Comparison of ENCODE assay signal across 10 mouse cellular contexts in the genomic region with DNA sequence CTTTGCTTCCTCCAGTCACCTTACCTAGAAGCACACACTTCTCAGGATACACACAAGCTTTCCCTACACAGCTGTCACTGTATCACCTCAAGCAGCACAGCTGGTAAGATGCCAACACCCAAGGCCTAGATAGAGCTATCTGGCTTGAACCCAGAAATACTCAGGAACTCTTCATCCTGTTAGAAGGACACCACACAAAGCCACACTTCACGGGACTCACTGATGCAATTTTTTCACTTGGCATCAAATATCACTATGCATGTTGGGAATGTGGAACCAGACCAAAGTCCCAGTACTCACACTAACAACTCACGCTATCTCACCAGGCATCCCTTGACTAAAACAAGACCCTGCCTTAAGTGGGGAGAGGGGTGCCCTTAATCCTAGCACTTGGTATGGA. TPM values are rescaled to one million over a fixed set of nuclear protein-coding genes. Genes with fewer than 3 reads are reported as not detected.
DNase-seq lines count a peak whose midpoint lies in the region; ATAC-seq and TF ChIP-seq lines count a peak whose summit lies in the region.
"Had no signal": no experiment of that assay in that cellular context is flagged by ENCODE, and none has a peak within 500 bp of the region (broad histone marks: within the 10 kb centered on the region; RNA-seq: fewer than 3 reads in every experiment).

No protein-coding gene starts in this region.

- no peak overlapping the region for H3K27ac ChIP-seq in gastrocnemius, adult 2 months
- H3K27ac ChIP-seq in lung, postnatal 0 days (ENCODE audit: low read length) = no peak overlapping the region
- no peak overlapping the region for H3K27ac ChIP-seq in limb, embryonic 13.5 days
- H3K27ac ChIP-seq in stomach, embryonic 15.5 days = no peak overlapping the region

- no peak overlapping the region for H3K9ac ChIP-seq in lung, postnatal 0 days (replicated peaks; ENCODE audit: low read depth)
- H3K9ac ChIP-seq in limb, embryonic 13.5 days = peak overlapping the region; percentile 79; the same call in 1 of the 2 replicates
- H3K9ac ChIP-seq in stomach, embryonic 15.5 days = no peak overlapping the region

- no peak for DNase-seq in gastrocnemius, adult 2 months
- DNase-seq in gastrocnemius, postnatal 14 days = no peak
- DNase-seq in lung, postnatal 0 days (ENCODE audit: low spot score) = peak; percentile 50
- DNase-seq in lung, adult 2 months = no peak
- no peak for DNase-seq in ovary, postnatal 10 days (ENCODE audit: low spot score)
- DNase-seq in left cerebral cortex, postnatal 4 days = no peak
- DNase-seq: thymus, postnatal 25 days had no signal

- H3K4me3 ChIP-seq in gastrocnemius, adult 2 months = peak overlapping the region; percentile 80
- H3K4me3 ChIP-seq in lung, postnatal 0 days (ENCODE audit: low read depth, low read length) = no peak overlapping the region
- no peak overlapping the region for H3K4me3 ChIP-seq in lung, adult 2 months (replicated peaks; ENCODE audit: extremely low read depth, low read depth, low read length)
- no peak overlapping the region for H3K4me3 ChIP-seq in limb, embryonic 13.5 days
- no peak overlapping the region for H3K4me3 ChIP-seq in stomach, embryonic 15.5 days (replicated peaks)

- peaks cover 19% of the 10 kb centered on the region; the same call in 1 of the 2 replicates for H3K4me1 ChIP-seq in lung, postnatal 0 days (ENCODE audit: insufficient read depth, low read depth, low read length)
- H3K4me1 ChIP-seq in lung, adult 2 months (ENCODE audit: control insufficient read depth, insufficient read depth, low read length) = peaks cover 27% of the 10 kb centered on the region; the same call in 1 of the 2 replicates
- peaks cover 29% of the 10 kb centered on the region for H3K4me1 ChIP-seq in limb, embryonic 13.5 days
- peaks cover 17% of the 10 kb centered on the region for H3K4me1 ChIP-seq in stomach, embryonic 15.5 days

- ATAC-seq in lung, postnatal 0 days = no peak
- ATAC-seq in limb, embryonic 13.5 days (ENCODE audit: low FRiP score, low read depth) = no peak
- ATAC-seq in stomach, embryonic 15.5 days (ENCODE audit: insufficient read depth, low FRiP score, low read depth) = no peak

- TF ChIP-seq POLR2A in lung, adult 2 months (IDR thresholded peaks at IDR 0.05; ENCODE audit: borderline replicate concordance, extremely low read depth, low read depth, low read length) = no peak

- no peaks in the 10 kb centered on the region for H3K27me3 ChIP-seq in lung, postnatal 0 days (replicated peaks; ENCODE audit: insufficient read depth, low read length)
- no peaks in the 10 kb centered on the region for H3K27me3 ChIP-seq in limb, embryonic 13.5 days
- no peaks in the 10 kb centered on the region for H3K27me3 ChIP-seq in stomach, embryonic 15.5 days (replicated peaks)

- 26% methylated on average over 2 of the region's 2 CpGs for WGBS in lung, postnatal 0 days
- WGBS in lung, adult 2 months = 11% methylated on average over 2 of the region's 2 CpGs
- WGBS in limb, embryonic 13.5 days = 78% methylated on average over 2 of the region's 2 CpGs
- WGBS in stomach, embryonic 15.5 days = 65% methylated on average over 2 of the region's 2 CpGs

- TF ChIP-seq EP300 in lung, postnatal 0 days (IDR thresholded peaks at IDR 0.05) = no peak

- intact Hi-C loops in gastrocnemius, adult 2 months (cut with DNase I) = loop anchor here (5.0 kb wide), 2 partner anchors 43 to 157 kb away; no protein-coding TSS in a partner anchor
- intact Hi-C loops in gastrocnemius, postnatal 14 days (cut with DNase I; ENCODE audit: low total_unique reads) = loop anchor here (5.0 kb wide), 1 partner anchor 58 kb away; a partner anchor contains a TSS
- intact Hi-C loops in left cerebral cortex, postnatal 4 days (cut with DNase I) = no loop called here

- H3K4me2 ChIP-seq in lung, postnatal 0 days (replicated peaks; ENCODE audit: low read depth, low read length) = peak overlapping the region; percentile 14; the same call in 1 of the 2 replicates
- peak overlapping the region; percentile 98 for H3K4me2 ChIP-seq in limb, embryonic 13.5 days (replicated peaks)
- peak overlapping the region; percentile 79; the same call in 1 of the 2 replicates for H3K4me2 ChIP-seq in stomach, embryonic 15.5 days

- no peaks in the 10 kb centered on the region for H3K9me3 ChIP-seq in lung, postnatal 0 days (ENCODE audit: low read length)
- no peaks in the 10 kb centered on the region for H3K9me3 ChIP-seq in limb, embryonic 13.5 days
- H3K9me3 ChIP-seq in stomach, embryonic 15.5 days = no peaks in the 10 kb centered on the region

- no peak for TF ChIP-seq CTCF in gastrocnemius, adult 2 months (IDR thresholded peaks at IDR 0.05)
- no peak for TF ChIP-seq CTCF in lung, postnatal 0 days (IDR thresholded peaks at IDR 0.05)
- no peak for TF ChIP-seq CTCF in lung, adult 2 months (IDR thresholded peaks at IDR 0.05; ENCODE audit: insufficient read depth, low read length)

- H3K36me3 ChIP-seq in lung, postnatal 0 days (ENCODE audit: insufficient read depth, low read length) = peaks cover 14% of the 10 kb centered on the region; the same call in 1 of the 2 replicates
- peaks cover 44% of the 10 kb centered on the region for H3K36me3 ChIP-seq in limb, embryonic 13.5 days
- peaks cover 20% of the 10 kb centered on the region for H3K36me3 ChIP-seq in stomach, embryonic 15.5 days

RNA-seq across cellular contexts. Expression of a gene that starts 3.7 kb away (rescaled TPM):
- 10 to 100 TPM; 75.7 to 82.4 TPM for total RNA-seq in gastrocnemius, adult 2 months (2021)
- 10 to 100 TPM; 97.7 to 99.2 TPM for total RNA-seq in gastrocnemius, postnatal 14 days (2021)
- polyA plus RNA-seq in lung, postnatal 0 days (2015; fragmentation: Nextera tagmentation; extraction: Ambion mirVana) = 314 and 340 TPM in 2 replicates
- 377 and 390 TPM in 2 replicates for polyA plus RNA-seq in lung, adult 2 months (2012; rRNA removed)
- polyA plus RNA-seq in limb, embryonic 13.5 days (2015; fragmentation: Nextera tagmentation; extraction: Ambion mirVana) = 384 and 392 TPM in 2 replicates
- polyA plus RNA-seq in stomach, embryonic 15.5 days (2015; fragmentation: Nextera tagmentation; extraction: Ambion mirVana) = 296 and 340 TPM in 2 replicates
- total RNA-seq in left cerebral cortex, postnatal 4 days (2021) = 100 to 1,000 TPM; 349 to 350 TPM

RNA-seq across cellular contexts. Expression of a gene that starts 7.9 kb away (rescaled TPM):
- total RNA-seq in gastrocnemius, adult 2 months (2021) = not detected
- total RNA-seq in gastrocnemius, postnatal 14 days (2021) = not detected
- not detected in 2 replicates for polyA plus RNA-seq in lung, postnatal 0 days (2015; fragmentation: Nextera tagmentation; extraction: Ambion mirVana)
- polyA plus RNA-seq in lung, adult 2 months (2012; rRNA removed) = 0.09 TPM in 1 of 2 replicates, not detected in the other
- polyA plus RNA-seq in limb, embryonic 13.5 days (2015; fragmentation: Nextera tagmentation; extraction: Ambion mirVana) = not detected in 2 replicates
- polyA plus RNA-seq in stomach, embryonic 15.5 days (2015; fragmentation: Nextera tagmentation; extraction: Ambion mirVana) = not detected in 2 replicates
- under 1 TPM in 1 of 2 experiments, not detected in 1; 0.36 TPM for total RNA-seq in left cerebral cortex, postnatal 4 days (2021)
- total RNA-seq: hematopoietic stem cell, adult 5-6 weeks had no signal

RNA-seq across cellular contexts. Expression of a gene that starts 8.5 kb away (rescaled TPM):
- total RNA-seq in gastrocnemius, adult 2 months (2021) = 1 to 10 TPM; 5.8 to 7.9 TPM
- 1 to 10 TPM; 5.4 to 5.7 TPM for total RNA-seq in gastrocnemius, postnatal 14 days (2021)
- 7.6 and 7.8 TPM in 2 replicates for polyA plus RNA-seq in lung, postnatal 0 days (2015; fragmentation: Nextera tagmentation; extraction: Ambion mirVana)
- polyA plus RNA-seq in lung, adult 2 months (2012; rRNA removed) = 8.0 and 9.3 TPM in 2 replicates
- 9.9 and 11.4 TPM in 2 replicates for polyA plus RNA-seq in limb, embryonic 13.5 days (2015; fragmentation: Nextera tagmentation; extraction: Ambion mirVana)
- 9.7 and 9.9 TPM in 2 replicates for polyA plus RNA-seq in stomach, embryonic 15.5 days (2015; fragmentation: Nextera tagmentation; extraction: Ambion mirVana)
- total RNA-seq in left cerebral cortex, postnatal 4 days (2021) = 10 to 100 TPM; 13.4 to 13.6 TPM

RNA-seq across cellular contexts. Expression of a gene that starts 21.9 kb away (rescaled TPM):
- 1 to 10 TPM; 6.0 to 7.4 TPM for total RNA-seq in gastrocnemius, adult 2 months (2021)
- 1 to 10 TPM; 5.6 to 6.0 TPM for total RNA-seq in gastrocnemius, postnatal 14 days (2021)
- 21.2 and 24.7 TPM in 2 replicates for polyA plus RNA-seq in lung, postnatal 0 days (2015; fragmentation: Nextera tagmentation; extraction: Ambion mirVana)
- 3.0 and 4.4 TPM in 2 replicates for polyA plus RNA-seq in lung, adult 2 months (2012; rRNA removed)
- 15.4 and 16.4 TPM in 2 replicates for polyA plus RNA-seq in limb, embryonic 13.5 days (2015; fragmentation: Nextera tagmentation; extraction: Ambion mirVana)
- 22.6 and 27.6 TPM in 2 replicates for polyA plus RNA-seq in stomach, embryonic 15.5 days (2015; fragmentation: Nextera tagmentation; extraction: Ambion mirVana)
- 10 to 100 TPM; 18.0 to 19.8 TPM for total RNA-seq in left cerebral cortex, postnatal 4 days (2021)

RNA-seq across cellular contexts. Expression of a gene that starts 29.5 kb away (rescaled TPM):
- total RNA-seq in gastrocnemius, adult 2 months (2021) = not detected
- not detected for total RNA-seq in gastrocnemius, postnatal 14 days (2021)
- not detected in 2 replicates for polyA plus RNA-seq in lung, postnatal 0 days (2015; fragmentation: Nextera tagmentation; extraction: Ambion mirVana)
- polyA plus RNA-seq in lung, adult 2 months (2012; rRNA removed) = not detected in 2 replicates
- polyA plus RNA-seq in limb, embryonic 13.5 days (2015; fragmentation: Nextera tagmentation; extraction: Ambion mirVana) = not detected in 2 replicates
- 1.6 and 2.5 TPM in 2 replicates for polyA plus RNA-seq in stomach, embryonic 15.5 days (2015; fragmentation: Nextera tagmentation; extraction: Ambion mirVana)
- total RNA-seq in left cerebral cortex, postnatal 4 days (2021) = not detected
- total RNA-seq: hematopoietic stem cell, adult 5-6 weeks had no signal

Comparison
In these comparisons a context has a peak if more than half of its experiments do, and no peak if none do; other contexts are left out.
1. H3K4me2 ChIP-seq: peak in every context shown above with its lines; median percentile 98 in limb, embryonic 13.5 days; 79 in stomach, embryonic 15.5 days; 14 in lung, postnatal 0 days.